Mouse (Mus musculus) heart, adult 8-10 months (tissue): ENCODE measurements around the gene Tsr3. TPM values are rescaled to one million over a fixed set of nuclear protein-coding genes. Genes with fewer than 3 reads are reported as not detected.
"Not testable (repeated sequence)": the region's sequence is repeated elsewhere in the genome, so short reads cannot be mapped to it uniquely, and the experiment has no call there.

Experiments
- DNase-seq: peaks from one replicate; pipeline ENCODE4 v3.0.0; 2022; ENCODE audit warnings: low spot score
- total RNA-seq, 4 experiments: library from RNA; stranded (reverse); gene quantifications; 2 replicates each; pipeline ENCODE4 v1.2.4; 2022

The Tsr3 gene
- total RNA-seq = 10 to 100 TPM in 1 of 4 experiments, 1 to 10 TPM in 3; 6.2 to 10.5 (median 8.2) TPM

GRCm38 (mm10) chr17:25239695-25240636, at the start of gene Tsr3, which contains the start of gene Gnptg:
Gene Tsr3, plus strand, starts transcription at chr17:25240170.
Gene Gnptg, minus strand, starts transcription at chr17:25240124.
- peak; percentile 83 for DNase-seq

- no peak for DNase-seq
These were observed 37.6 kb upstream of the Tsr3 start for GRCm38 (mm10) chr17:25202401-25202800.

DNA sequence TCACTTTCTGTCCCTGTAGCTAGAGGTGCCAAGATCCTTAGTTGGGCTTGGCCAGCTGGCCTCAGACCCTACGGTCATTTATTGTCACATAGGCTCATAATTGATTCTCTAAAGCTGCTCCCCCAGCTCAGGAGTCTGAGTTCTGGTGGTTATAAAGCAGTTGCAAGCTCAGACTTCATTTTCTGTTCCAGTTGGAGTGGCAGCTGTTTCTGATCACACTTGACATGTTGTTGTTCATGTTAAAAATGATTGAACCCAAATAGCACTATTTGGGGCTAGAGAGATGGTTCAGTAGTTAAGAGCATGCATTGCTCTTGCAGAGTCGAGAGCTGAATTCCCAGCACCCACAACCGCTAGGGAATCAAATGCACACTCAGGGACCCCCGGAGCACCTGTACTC, 30.0 kb upstream of the Tsr3 start:
- DNase-seq = no peak

GRCm38 (mm10) chr17:25210680-25211466, 29.1 kb upstream of the Tsr3 start:
- DNase-seq = peak; percentile 64

GRCm38 (mm10) chr17:25211705-25212104, 28.3 kb upstream of the Tsr3 start:
- DNase-seq = no peak

GRCm38 (mm10) chr17:25215431-25215830, 24.5 kb upstream of the Tsr3 start:
- DNase-seq = no peak

GRCm38 (mm10) chr17:25218967-25219366, 21.0 kb upstream of the Tsr3 start:
- no peak for DNase-seq

- DNase-seq = no peak
These were observed 20.3 kb upstream of the Tsr3 start for GRCm38 (mm10) chr17:25219492-25220295.

DNA sequence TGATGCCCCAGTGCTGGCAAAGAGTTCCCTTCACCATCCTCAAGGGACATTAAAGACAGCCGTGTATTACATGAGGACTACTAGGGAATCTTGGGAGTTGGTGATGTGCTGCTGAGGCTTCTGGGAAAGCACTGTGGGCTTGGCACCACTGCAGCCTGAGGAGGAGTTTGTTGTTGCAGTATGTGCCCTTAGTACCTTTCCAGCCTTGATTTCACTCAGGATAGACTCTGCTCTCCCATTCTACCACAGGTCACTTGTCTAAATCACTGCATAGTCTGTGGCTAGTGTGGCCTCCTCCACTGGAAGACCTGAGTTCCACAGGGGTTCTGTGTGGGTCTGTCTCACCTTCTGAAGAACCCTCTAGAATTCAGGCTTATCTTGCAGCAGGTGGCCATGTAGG, 19.2 kb upstream of the Tsr3 start:
- no peak for DNase-seq

GRCm38 (mm10) chr17:25221821-25222503, 18.0 kb upstream of the Tsr3 start:
- DNase-seq = no peak

- not testable (repeated sequence) for DNase-seq
These were observed 17.4 kb upstream of the Tsr3 start for GRCm38 (mm10) chr17:25222504-25222940.

DNA sequence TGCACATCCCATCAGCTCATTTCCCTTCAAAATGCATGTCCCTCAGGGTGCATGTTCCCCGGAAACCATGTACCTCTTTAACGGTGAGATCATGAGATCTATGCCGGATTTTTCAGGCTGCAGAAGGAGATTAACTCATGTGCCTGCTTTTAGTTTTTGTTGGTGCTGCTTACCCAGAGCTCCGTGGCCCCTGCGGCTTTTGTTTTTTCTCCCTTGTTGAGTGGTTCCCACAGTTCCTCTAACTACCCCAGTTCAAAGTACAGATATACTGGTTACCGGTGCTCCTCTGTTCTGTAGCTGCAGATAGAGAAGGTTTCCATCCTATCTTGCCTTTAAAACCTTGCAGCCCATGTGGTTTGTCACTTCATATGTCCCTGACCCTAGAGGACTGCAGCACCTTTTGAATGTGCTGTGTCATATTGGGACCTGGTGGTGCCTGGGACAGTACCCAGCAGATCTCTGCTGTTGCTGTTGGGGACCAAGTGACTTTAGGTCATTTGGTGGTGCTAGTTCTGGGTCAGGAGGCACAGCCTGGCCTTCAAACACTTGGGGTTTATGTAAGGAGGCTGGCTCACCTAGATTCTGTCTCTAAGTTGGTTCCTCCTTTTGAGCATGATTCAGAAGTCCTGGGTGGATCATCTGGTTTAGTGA, 16.9 kb upstream of the Tsr3 start:
- no peak for DNase-seq

DNA sequence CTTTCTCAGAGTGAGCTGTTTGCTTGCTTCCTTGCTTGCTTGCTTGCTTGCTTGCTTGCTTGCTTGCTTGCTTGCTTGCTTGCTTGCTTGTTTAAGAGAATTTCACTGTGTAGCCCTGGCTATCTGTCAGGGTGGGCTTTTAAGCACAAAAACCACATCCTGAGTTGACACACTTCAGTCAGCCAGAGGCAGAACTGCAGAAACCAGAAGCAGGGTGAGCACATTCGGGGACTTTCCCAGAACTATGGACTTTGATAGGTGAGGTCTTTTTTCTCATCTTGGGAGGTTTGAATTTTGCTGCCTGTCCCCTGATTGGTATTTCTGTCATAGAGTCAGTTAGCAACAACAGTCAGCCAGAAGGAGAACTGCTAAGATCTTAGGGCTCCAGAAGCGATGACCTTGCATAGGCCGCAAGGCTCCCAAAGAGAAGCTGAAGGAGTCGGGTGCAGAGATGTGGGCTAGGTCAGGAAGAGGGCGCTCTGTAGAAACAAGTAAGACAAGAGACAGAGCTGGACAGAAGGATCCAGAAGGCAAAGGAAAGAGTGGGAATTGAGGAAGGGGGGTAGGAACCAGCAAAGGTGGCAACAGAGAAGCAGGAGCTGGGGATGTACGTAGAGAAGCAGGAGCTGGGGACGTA, 15.3 kb upstream of the Tsr3 start:
- DNase-seq = no peak

DNA sequence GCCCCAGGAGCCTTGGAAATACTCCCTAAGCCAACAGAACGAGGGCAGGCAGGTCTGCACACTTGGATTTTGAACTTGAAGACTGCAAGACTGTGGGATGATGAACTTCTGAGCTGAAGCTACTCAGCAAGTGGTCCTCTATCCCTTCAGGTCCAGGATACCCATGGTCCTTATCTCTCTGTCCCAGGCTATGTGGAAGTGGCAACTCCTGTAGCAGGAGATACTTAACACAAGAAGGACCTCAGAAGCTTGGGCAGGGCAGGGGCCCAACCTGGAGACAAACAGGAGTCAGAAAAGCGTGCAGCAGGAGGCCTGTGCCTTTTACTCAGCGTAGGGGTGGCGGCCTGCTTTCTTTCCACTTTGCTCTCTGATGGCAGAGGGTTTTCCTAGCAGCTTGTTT, 14.3 kb upstream of the Tsr3 start:
- no peak for DNase-seq

DNA sequence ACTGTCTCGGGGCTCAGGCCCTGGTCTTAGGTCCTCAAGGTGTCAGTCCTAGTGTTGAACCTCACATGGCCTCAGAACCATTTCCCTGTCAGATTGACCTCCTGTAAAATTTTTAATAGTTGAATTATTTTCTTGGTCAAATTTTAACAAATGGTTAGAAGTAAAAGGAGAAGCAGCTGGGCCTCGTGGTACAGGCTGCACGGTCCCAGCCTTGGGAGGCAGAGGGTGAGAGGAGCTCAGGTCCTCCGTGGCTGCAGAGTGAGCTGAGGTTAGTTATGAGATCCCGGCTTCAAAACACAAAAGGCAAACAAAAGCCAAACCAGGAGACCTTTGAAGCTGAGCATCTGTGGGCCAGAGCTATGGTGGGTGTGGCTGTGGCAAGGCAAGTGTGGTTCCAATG, 12.0 kb upstream of the Tsr3 start:
- DNase-seq = no peak

- DNase-seq = not testable (repeated sequence)
These were observed 9.8 kb upstream of the Tsr3 start for GRCm38 (mm10) chr17:25230014-25230655.

- no peak for DNase-seq
These were observed 9.3 kb upstream of the Tsr3 start for GRCm38 (mm10) chr17:25230700-25231099.

DNA sequence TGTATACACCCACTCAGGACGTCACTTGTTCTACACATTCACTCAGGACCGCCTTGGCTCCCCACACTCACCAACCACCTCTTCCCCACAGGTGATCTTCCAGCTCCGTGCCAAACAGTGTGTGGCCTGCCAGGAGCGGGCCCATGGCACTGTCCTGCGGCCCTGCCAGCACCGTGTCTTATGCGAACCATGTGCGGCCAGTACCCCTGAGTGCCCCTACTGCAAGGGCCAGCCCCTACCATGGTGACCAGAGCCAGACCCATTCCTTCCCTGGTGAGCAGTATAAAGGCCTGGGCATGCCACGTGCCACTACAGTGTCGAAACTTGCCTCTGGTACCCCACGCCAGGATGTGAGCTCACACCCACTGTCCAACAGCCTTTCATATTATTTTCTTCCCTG, 8.3 kb upstream of the Tsr3 start:
- not testable (repeated sequence) for DNase-seq

DNA sequence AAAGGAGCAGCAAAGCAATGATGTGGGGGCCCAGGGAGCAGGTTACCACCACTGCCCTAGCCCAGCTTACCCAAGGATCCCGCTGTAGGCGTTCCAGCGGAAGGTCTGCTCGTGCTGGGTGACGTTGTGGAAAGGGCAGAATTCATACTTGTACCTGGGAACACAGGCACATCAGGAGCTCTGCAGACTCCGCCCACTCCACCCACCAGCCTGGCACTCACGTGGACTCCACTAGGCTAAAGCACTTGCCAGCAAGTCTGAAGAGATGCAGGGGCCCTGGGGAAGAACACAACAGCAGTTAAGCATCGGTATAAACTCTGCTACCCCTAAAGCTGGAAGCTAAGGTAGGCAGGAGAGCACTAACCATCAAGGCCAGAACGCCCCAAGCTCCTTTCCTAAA, 4.3 kb upstream of the Tsr3 start:
- DNase-seq = no peak
